Mouse (Mus musculus) induced T-regulatory cell, adult 2 months (primary cell): Measurements from ENCODE around the gene Gpr88.

Experiments used
- DNase-seq: peaks from one replicate; pipeline ENCODE4 v3.0.0-alpha.2; 2012; ENCODE audit warnings: low read depth

The Gpr88 gene

DNA sequence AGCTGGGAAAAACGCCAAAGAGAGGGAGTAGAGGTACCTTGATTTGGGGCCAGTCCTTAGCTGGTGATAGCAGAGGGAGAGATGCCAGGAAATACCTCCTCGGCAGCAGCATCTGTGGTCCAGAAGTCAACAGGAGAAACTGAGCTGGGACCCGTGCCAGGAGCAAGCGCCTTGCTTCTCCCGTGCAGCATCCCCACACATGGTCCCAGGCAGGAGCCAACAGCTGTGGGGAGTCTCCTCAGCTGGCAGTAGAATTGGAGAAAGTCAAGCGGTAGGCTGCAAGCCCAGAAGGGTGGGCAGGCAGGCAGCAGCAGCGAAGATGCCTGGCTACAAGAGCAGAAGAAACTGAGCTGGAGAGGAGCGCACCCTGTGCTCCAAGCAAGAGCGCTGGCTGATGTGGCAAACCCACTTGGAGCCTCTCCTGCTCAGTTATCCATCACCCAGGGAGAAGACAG lies at the start of gene Gpr88:
Gpr88 (minus strand) TSS at position 427 of the 455 bp plus-strand sequence.
- no peak for DNase-seq

DNA sequence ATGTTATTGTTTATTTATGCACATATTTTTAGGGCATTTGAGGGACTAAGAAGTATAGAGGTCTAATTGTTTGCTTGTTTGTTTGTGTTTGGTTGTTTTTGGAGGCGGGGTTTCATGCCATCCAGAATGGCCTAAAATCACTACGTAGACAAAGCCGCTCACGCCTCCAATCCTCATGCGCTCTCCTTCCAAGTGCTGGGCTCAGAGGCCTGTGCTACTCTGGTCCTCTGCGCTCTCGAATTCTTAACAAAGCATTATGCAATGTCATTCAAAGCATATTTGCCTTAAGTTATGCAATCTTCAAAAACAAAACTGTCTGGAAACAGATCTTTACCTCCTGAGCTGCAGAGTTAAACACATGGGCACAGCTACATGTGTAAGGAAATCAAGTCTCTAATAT lies 49.3 kb upstream of the Gpr88 start:
- DNase-seq: no peak

DNA sequence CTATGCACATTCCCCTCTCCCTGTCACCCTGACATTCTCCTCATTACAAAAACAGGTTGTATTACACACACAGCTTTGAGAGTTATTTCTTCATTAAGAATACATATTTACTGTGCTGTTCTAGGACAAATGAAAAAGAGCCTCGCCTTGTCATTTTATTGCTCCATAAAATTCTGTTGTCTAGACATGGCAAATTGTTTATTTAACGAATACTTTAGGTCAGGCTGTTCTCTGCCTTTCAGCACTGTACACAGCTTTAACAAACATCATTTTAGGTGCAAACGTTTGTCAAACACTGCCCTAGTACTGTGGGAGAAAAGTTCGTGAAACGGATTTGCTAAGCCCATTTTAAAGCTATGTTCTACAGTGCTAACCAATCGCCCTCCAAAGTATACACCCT lies 48.5 kb upstream of the Gpr88 start:
- DNase-seq: no peak

DNA sequence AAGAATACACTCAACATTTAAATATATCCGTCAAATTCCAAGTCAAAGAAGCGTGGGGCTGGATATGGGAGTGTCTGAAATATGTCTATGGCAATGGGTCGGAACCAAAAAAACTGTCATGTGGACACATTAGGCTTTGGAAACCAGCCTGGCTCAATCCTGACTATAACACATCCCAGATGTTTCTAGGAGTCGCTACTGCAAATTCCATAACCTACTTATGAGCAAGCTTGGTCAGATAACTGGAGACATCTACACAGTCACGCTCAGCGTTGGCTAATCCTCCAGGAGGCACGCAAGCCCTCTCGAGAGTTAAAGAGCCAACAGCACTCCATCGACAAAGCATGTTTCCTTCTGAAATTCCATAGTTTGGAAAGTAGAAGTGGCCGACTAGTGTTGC lies 45.4 kb upstream of the Gpr88 start:
- DNase-seq: no peak

DNA sequence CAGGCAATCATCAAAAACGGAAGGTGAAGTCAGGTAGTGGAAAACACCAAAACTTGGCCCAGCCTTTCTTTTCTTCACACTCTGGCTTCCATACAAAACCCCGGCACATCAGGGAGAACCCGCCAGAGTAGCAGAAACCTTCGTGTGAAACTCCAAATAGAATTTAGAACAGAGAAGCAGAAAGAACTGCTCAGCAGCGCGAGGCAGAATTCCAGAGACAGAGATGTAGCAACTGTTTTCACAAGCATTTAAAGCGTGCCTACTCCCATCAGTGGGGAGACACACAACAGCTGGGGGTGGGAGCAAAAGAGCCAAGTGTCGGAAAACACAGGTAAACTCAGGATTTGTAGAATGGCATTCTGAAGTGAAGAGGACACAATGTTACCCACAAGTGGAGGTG lies 44.7 kb upstream of the Gpr88 start:
- DNase-seq: no peak

DNA sequence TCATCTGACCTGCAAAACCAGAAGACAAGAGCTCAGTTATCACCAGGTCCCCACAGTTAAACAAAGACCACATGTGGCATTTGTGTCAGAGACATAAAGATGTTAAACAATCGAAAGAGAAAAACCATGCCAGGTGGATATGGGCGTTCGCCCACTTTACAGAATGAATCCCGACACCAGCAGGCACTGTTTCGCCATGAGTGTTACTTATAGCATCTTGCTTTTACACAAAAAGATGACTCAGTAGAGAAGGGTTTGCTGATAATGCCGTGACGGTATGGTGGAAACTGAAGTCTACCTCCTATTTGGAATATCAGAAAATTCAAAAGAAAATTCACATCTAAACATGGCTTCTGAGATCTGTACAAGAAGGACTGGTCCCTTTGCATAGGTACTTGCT lies 43.9 kb upstream of the Gpr88 start:
- DNase-seq: no peak

DNA sequence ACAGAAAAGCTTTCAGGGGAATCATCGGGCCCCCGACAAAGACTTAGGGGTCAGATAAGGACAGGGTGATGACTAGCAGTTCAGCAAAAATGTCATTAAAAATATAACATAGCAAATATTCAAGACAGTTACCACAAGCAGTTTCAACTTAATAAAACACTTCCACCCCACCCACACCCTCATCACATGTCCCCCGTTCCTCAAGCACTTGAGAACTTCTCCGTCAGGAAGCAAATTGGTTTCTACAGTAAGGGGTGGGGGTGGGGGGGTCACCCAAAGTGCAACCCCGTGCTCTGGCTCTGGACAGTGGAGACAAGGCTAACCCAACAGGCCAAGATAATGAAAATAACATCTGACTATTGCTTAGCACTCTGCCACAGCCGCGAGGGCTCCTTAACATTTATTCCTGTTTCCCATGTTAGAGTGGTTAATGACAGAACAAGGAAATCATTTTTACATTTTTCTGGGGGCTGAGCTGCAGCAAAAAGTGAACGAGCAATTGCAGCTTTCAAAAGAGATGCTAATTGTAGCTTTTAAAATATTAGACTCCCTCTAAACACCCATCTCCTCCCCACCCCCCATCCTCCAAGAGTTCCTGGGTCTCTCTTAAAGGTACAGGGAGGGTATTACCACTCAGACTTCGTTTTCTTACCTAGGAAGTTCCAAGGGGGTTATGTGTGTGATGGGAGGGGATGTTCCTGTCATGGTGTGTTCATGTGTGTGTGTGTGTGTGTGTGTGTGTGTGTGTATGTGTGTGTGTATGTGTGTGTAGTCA lies 36.9 kb upstream of the Gpr88 start:
- no peak for DNase-seq

DNA sequence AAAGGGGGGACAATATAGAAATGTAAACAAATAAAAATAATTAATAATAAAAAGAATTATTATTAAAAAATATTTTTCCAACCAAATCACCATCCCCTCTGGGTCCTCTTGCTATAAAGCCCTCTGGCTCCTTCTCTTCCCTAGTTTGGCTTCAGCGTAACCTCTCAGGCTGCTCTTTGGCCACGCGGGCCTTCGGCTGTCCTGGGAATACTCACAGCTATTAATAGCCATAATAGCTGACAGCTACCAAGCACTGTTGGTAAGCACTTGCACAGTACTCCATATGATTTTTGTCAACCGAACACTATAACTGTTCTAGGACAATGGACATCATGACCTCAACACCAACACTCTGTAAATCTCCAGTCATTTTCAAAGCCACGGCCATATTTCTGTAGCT lies 35.5 kb upstream of the Gpr88 start:
- no peak for DNase-seq

DNA sequence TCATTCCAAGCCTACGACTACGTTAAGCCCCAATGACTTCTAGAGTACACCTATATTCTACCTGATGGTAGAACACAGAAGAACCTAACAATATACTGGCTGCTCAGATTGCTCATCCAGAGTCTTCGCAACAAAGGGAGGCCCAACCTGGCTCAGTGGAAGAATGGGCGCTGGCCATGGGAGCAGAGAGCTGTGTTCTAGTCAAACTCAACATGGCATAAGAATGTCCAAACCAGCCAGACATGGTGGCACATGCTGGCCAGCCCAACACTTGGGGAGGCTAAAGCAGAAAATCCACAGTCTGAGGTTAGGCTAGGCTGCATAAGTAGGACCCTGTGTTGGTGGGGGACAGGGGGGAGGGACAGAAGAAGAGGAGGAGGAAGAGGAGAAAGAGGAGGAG lies 31.4 kb upstream of the Gpr88 start:
- no peak for DNase-seq

DNA sequence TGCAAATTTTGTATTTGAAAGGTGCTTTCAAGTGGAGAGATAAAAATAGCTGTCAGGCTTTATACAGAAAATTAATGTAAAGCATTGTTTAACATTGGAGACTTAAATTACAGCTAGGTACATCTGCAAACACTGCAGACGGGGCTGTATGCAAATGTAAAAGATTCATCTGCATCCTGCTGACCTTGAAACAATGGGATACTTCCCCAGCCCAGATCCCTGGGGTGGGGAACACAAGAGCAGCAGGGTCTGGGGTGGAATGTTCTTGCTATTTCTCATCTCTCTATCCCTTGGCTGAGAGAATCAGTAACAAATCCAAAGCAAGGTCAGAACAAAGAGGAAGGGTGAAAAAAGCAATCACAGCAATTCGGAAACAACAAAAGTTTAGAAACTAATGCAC lies 30.7 kb upstream of the Gpr88 start:
- DNase-seq: no peak

DNA sequence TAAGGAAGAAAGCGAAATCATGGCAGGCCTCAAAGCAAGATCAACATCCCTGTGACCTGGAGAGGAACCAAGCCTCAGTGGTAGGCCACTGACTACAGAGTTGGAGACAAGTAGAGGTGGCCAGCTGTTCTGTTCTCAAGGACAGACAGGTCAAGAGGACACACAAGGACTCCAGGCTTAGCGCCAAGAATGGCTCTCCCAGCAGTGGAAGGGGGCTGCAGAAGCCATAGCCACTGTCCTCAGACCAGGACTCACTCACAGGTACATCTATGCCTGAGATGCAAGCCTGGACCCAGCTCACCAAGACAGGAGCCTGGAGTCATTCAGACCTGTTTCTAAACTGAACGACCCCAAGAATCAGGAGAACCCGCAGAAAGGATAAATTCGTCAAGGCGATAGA lies 28.4 kb upstream of the Gpr88 start:
- DNase-seq: no peak

DNA sequence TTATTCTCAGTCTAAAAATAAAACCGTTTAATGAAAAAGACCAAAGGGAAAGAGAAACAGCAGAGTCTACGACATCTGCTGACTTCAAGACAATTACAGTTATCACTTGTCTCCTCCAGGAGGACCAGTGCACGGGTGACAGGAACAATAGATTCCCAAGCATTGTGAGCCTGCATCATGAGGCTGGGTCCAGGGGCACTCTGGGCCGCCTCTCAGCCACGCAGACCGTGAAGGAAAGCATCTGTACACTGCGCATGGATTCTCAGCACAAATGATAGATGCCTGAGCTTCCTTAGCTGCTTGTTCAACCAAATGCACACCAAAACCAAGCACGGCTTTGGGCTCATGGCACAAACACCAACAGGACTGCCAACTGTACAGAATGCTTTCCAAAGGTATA lies 23.8 kb upstream of the Gpr88 start:
- no peak for DNase-seq

DNA sequence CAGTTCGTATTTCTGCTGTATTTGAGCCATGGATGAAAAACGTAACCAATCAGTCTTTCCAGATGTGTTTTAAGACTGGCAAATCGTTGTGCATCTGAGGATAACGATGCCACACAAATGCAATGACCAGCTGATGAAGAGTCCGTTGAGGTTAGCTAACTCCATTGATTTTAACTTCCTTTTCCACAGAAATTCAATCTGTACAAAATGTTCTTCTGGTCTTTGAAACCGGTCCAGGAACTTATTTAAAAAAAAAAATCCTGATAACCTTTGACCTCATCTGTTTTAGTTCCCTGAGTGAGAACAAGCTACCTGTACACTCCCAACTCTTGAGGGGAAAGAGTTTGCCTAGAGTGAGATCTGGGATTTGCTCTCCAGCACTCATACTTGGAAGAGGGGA lies 18.4 kb upstream of the Gpr88 start:
- DNase-seq: no peak

DNA sequence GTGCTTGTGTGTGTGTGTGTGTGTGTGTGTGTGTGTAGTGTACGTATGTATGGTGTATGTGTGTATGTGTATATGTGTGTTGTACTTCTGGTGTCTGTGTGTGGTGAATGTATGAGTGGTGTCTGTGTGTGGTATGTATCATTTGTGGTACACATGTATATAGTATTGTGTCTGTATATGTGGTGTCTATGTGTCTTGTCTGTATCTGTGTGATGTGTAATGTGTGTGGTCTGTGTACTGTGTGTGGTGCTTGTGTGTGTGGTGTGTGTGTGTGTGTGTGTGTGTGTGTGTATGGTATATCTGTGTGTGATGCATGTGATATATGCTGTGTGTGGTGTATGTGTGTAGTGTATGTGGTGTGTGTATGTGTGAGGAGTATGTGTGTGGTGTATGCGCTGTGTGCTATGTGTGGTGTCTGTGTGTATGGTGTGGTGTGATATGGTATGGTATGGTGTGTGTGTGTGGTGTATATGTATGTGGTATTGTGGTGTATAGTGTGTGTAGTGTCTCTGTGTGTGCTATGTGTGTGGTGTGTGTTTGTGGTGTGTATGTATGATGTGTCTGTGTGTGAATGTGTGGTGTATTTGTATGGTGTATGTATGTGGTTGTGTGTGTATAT lies 13.8 kb upstream of the Gpr88 start:
- no peak for DNase-seq

DNA sequence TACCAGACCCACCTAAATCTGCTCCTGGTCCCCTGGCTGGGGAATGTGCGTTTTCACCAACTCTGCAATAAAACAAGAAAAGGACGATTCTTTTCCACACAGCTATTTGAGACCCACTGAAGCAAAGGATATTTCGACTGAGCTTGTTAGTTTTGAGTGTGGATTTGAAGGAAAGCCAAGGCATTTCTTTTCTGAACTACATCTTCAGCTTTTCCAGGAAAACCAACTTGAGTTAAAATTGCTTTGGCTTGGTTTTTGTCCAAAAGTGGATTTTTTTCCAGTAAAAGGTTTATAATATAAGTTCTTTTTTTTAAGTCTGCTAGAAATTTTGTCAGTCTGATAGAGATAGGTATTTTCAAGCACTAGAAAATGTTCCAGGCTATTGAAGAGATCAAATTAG lies 13.1 kb upstream of the Gpr88 start:
- no peak for DNase-seq

DNA sequence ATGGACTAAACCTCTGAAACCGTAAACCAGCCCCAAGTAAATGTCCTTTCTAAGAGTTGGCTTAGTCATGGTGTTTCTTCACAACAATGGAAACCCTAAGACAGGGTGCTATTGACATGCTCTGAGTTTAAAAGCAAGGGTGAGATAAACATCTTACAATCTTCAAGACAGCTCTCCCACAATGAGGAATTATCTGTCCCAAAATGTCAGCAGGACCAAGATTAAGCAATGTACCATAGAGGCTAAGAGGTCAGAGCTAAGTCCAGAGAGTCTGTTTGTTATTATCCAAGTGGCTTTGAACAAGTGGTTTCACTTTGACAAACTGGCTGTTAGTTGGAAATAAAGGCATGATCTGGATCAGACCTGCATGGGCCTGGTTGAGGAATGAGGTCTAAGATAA lies 10.7 kb upstream of the Gpr88 start:
- DNase-seq: no peak

DNA sequence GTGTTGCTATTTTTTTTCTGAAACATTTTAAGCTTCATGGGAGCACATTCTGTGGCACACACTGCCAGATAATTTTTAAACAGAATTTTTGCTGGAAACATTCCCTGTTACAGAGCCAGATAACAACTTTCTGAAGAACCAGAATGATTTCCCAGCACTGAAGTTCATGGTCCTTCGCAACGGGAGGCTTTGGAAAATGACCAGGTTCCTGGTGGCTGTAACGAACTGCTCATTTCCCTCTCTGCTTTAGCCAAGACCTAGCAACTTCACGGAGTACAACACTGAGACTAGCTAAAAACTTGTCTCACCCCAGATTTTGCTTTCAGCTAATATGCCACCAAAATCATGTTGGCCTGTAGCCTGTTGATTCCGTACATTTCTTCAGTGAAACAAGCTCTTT lies 9.8 kb upstream of the Gpr88 start:
- no peak for DNase-seq

DNA sequence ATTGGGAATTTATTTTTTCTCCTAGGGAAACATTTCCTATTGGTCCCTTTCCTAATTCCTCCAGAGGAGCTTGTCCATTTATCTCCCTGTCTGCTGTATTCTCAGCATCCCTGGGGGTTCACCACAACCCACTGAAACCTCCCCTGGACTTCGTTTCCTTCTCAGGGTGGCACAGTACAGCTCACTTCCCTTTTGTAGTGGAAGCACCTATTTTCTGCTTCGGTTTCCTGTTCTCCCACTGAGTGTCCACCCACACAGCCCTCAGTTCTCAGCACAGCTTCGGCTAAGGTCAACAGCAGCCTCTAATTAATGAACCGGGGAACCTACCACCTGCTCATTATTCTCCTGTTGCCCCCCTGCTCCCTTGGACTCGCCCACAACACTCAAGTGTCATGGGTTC lies 2.8 kb upstream of the Gpr88 start:
- no peak for DNase-seq

DNA sequence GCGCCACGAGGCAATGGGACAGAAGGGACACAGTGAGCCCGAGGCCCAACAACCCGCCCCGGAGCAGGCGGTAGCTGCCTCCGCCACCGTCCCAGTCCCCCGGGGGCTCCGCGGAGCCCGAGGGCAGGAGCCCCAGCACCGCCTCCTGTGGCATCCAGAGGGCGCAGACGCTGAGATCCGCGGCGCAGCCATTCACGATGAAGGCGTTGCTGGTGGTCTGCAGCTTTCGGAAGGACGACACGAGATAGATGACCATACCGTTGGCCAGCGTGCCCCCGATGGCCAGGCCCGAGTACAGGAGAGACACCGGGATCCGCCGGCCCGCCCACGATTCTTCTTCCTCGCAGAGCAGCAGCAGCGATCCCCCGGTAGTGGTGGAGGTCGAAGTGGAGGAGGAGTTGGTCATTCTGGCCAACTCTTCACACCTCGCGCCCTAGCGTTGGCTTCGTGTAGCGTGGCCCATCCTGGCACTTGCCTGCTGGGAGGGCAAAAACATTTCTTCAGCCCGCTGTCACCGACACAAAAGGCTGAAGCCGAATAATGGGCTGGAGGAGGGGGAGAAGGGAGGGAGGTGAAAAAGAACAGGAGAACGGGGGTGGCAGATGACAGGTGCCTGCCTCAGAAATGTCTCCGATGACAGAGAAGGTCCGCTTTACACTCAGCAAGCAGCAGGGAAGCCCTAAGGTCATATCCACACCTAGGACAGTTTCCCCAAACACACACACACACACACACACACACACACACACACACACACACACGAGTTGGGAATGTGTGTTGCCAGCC lies 855 bp downstream of the Gpr88 start:
- DNase-seq: no peak

DNA sequence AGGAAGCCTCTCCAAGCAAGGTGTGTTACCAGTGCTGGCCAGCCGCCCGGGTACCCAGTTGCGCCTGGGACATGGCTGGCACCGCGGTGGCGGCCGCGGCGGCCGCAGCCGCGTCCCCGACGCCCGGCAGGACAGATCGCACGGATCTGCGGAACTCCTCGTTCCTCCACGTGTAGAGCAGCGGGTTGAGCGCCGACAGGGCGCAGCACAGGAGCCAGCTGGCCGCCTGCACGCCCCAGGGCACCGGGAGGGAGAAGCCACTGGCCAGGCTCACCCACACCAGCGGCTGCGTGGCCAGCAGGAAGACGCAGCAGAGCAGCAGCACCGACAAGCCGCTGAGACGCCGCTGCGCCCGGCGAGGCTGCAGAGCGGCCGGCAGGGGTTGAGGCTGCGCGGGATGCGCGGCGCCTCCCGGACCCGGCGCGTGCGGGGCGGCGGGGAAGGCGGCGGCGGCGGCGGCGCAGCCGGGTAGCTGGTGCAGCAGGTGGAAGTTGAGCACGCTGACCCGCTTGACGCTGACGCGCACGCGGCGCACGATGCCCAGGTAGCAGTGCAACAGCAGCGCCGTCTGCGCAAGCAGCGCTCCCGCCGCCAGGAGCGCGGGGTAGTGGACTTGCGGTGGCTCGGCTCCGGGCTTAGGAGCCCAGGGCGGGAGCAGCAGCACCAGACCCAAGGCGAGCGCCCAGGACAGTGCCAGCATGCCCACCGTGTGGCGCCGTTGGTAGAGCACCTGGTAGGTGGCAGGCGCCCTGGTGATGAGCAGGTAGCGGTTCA lies 1.6 kb downstream of the Gpr88 start:
- DNase-seq: no peak

DNA sequence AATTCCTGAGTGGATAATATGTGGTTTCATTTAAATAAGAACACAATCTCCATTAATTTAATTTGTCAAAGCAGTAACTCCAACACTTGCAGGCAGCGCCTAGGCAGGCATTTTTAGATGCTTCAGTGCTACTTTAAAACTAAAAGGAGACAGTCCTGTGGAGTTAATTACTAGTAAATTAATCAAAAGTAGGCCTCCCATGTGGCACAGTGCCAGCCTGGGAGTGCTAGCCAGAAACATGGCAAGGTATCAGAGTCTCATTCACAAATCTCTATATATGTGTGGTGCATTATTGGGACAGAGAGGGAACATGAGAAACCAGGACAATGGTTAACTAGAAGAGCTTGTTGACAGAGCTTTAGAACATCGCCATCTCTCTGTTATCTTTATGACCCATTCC lies 4.3 kb downstream of the Gpr88 start:
- DNase-seq: no peak

DNA sequence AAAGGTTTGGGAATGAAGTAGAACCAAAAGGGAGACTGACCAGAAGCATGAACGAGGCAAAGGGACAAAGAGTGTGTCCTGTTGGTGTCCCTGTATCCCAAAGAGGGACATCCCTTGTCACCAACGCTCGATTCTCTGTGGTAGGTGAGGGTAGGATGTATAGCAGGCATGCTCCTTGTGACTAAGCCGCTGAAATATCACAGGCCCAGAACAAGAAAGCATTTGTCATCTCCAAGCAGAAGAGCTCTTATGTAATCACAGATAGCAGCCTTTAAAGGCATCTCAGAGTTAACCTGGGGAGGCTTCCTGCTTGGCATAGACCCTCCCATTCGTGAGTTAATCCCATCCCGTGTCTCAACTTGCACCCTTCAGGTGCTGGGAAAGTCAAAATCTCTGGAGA lies 8.8 kb downstream of the Gpr88 start:
- DNase-seq: no peak
